In genomic region chr6:31399206-31399549, GRCm38 (mm10) we compare ENCODE assay signal across 9 mouse cellular contexts. TPM values are rescaled to one million over a fixed set of nuclear protein-coding genes. Genes with fewer than 3 reads are reported as not detected.
DNase-seq lines count a peak whose midpoint lies in the region; ATAC-seq and TF ChIP-seq lines count a peak whose summit lies in the region.
"Had no signal": no experiment of that assay in that cellular context is flagged by ENCODE, and none has a peak within 500 bp of the region (broad histone marks: within the 10 kb centered on the region; RNA-seq: fewer than 3 reads in every experiment).

No protein-coding gene starts in this region.

- intact Hi-C loops in left cerebral cortex, postnatal 36 days (cut with DNase I) = loop anchor here (2.0 to 10.0 kb wide), 3 partner anchors 48 to 324 kb away; no protein-coding TSS in a partner anchor

- peak overlapping the region; percentile 91 for H3K4me2 ChIP-seq in forebrain, postnatal 0 days (ENCODE audit: low read depth)
- H3K4me2 ChIP-seq in liver, embryonic 16.5 days (ENCODE audit: low read depth, low read length) = peak overlapping the region; percentile 78

- H3K9me3 ChIP-seq in heart, embryonic 10.5 days = no peaks in the 10 kb centered on the region
- no peaks in the 10 kb centered on the region for H3K9me3 ChIP-seq in E14TG2a.4 (ENCODE audit: low read length)
- H3K9me3 ChIP-seq in forebrain, postnatal 0 days (ENCODE audit: low read length) = no peaks in the 10 kb centered on the region
- no peaks in the 10 kb centered on the region for H3K9me3 ChIP-seq in liver, embryonic 16.5 days (replicated peaks; ENCODE audit: control insufficient read depth, low read length)

- ATAC-seq in forebrain, postnatal 0 days = no peak; the same call in 1 of the 2 replicates
- no peak for ATAC-seq in liver, embryonic 16.5 days (ENCODE audit: low read depth)
- ATAC-seq in activated CD4-positive, CD25-positive, alpha-beta regulatory T cell, adult 4 months = no peak

- no peaks in the 10 kb centered on the region for H3K36me3 ChIP-seq in heart, embryonic 10.5 days
- H3K36me3 ChIP-seq in E14TG2a.4 (ENCODE audit: insufficient read depth, low read length) = no peaks in the 10 kb centered on the region
- H3K36me3 ChIP-seq in forebrain, postnatal 0 days (ENCODE audit: insufficient read depth) = no peaks in the 10 kb centered on the region
- no peaks in the 10 kb centered on the region for H3K36me3 ChIP-seq in liver, embryonic 16.5 days (ENCODE audit: control insufficient read depth, insufficient read depth)

- TF ChIP-seq CTCF in E14TG2a.4 (conservative IDR thresholded peaks at IDR 0.05; ENCODE audit: low read length) = no peak
- no peak for TF ChIP-seq CTCF in forebrain, postnatal 0 days (IDR thresholded peaks at IDR 0.05; ENCODE audit: low read depth)

- H3K9ac ChIP-seq in forebrain, postnatal 0 days = peak overlapping the region; percentile 98
- peak overlapping the region; percentile 99 for H3K9ac ChIP-seq in liver, embryonic 16.5 days (ENCODE audit: low read depth, low read length)

- H3K27me3 ChIP-seq in heart, embryonic 10.5 days (ENCODE audit: insufficient read depth, poor library complexity, severe bottlenecking) = no peaks in the 10 kb centered on the region
- no peaks in the 10 kb centered on the region for H3K27me3 ChIP-seq in E14TG2a.4 (ENCODE audit: insufficient read depth, low read length)
- H3K27me3 ChIP-seq in forebrain, postnatal 0 days (ENCODE audit: insufficient read depth, low read length) = no peaks in the 10 kb centered on the region; the same call in 1 of the 2 replicates
- H3K27me3 ChIP-seq in liver, embryonic 16.5 days (ENCODE audit: control insufficient read depth, insufficient read depth, low read depth, low read length) = no peaks in the 10 kb centered on the region
- H3K27me3 ChIP-seq: Patski had no signal

- H3K27ac ChIP-seq in heart, embryonic 10.5 days = peak overlapping the region; percentile 99
- H3K27ac ChIP-seq in forebrain, postnatal 0 days (ENCODE audit: low read depth, low read length) = peak overlapping the region; percentile 93
- peak overlapping the region; percentile 90 for H3K27ac ChIP-seq in liver, embryonic 16.5 days (ENCODE audit: low read length)

- under 1% methylated on average over 28 of the region's 28 CpGs for WGBS in heart, embryonic 10.5 days
- under 1% methylated on average over 27 of the region's 28 CpGs for WGBS in forebrain, postnatal 0 days
- WGBS in liver, embryonic 16.5 days (ENCODE audit: insufficient replicate concordance) = under 1% methylated on average over 28 of the region's 28 CpGs

- H3K4me1 ChIP-seq in heart, embryonic 10.5 days = peaks cover 42% of the 10 kb centered on the region
- H3K4me1 ChIP-seq in E14TG2a.4 (replicated peaks; ENCODE audit: low read depth, low read length) = peaks cover 30% of the 10 kb centered on the region
- H3K4me1 ChIP-seq in forebrain, postnatal 0 days (ENCODE audit: insufficient read depth) = peaks cover 28% of the 10 kb centered on the region; the same call in 1 of the 2 replicates
- H3K4me1 ChIP-seq in liver, embryonic 16.5 days (ENCODE audit: control insufficient read depth, low read depth, low read length) = peaks cover 37% of the 10 kb centered on the region

- H3K4me3 ChIP-seq in heart, embryonic 10.5 days = peak overlapping the region; percentile 99
- peak overlapping the region; percentile 92 for H3K4me3 ChIP-seq in E14TG2a.4 (replicated peaks; ENCODE audit: low read length)
- H3K4me3 ChIP-seq in forebrain, postnatal 0 days (ENCODE audit: low read depth, low read length) = peak overlapping the region; percentile 98
- peak overlapping the region; percentile 82 for H3K4me3 ChIP-seq in liver, embryonic 16.5 days (ENCODE audit: low read depth, low read length)

- DNase-seq in heart, embryonic 10.5 days (ENCODE audit: low spot score) = no peak
- no peak for DNase-seq in heart, adult 8-10 months (ENCODE audit: low spot score)
- peak; percentile 14 for DNase-seq in forebrain, postnatal 0 days
- no peak for DNase-seq in left cerebral cortex, postnatal 36 days (ENCODE audit: low spot score in 2 of 2)
- DNase-seq in ovary, adult 18-20 months (ENCODE audit: low spot score) = no peak

RNA-seq across cellular contexts. Expression of gene Mkln1, which starts 0.6 kb away (rescaled TPM):
- 210 and 228 TPM in 2 replicates for polyA plus RNA-seq in heart, embryonic 10.5 days (2016; fragmentation: Nextera tagmentation; extraction: Ambion mirVana)
- 100 to 1,000 TPM; 145 to 175 (median 158) TPM for total RNA-seq in heart, adult 8-10 months (2022)
- 93.2 and 119 TPM in 2 replicates for total RNA-seq in forebrain, postnatal 0 days (2014; rRNA removed)
- polyA plus RNA-seq in forebrain, postnatal 0 days (2015; fragmentation: Nextera tagmentation; extraction: Ambion mirVana) = 84.1 and 93.5 TPM in 2 replicates
- polyA plus RNA-seq in liver, embryonic 16.5 days (2015; fragmentation: Nextera tagmentation; extraction: Ambion mirVana) = 130 and 142 TPM in 2 replicates
- 100 to 1,000 TPM; 325 to 326 TPM for polyA plus RNA-seq in activated CD4-positive, CD25-positive, alpha-beta regulatory T cell, adult 4 months (2017; shearing (Covaris generic))
- 100 to 1,000 TPM; 138 to 151 TPM for total RNA-seq in left cerebral cortex, postnatal 36 days (2021)
